Mouse (Mus musculus): ENCODE data around the gene Carf.

DNA sequence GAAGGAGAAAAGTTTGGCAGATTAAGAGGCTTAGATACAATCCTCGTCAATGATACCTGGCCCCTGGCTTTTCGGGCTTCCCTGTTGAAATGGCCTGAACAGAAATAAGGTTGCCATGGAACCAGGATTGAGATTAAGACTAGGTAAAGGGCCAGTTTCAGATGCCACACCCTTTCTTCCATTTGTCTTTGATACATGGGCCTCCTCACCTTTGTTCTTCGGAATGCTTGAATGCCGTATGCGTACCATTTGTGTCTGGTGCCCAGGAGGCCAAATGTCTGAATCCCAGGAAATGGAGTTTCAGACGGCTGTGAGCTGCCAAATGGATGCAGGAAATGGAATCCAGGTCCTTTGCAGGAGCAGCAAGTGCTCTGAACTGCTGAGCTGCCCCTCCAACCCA lies 21.6 kb upstream of the Carf start:
- no peak for TF ChIP-seq POLR2A (IDR thresholded peaks at IDR 0.05; ENCODE audit: borderline replicate concordance, extremely low read depth, insufficient read depth, insufficient read length, poor library complexity, severe bottlenecking)
- TF ChIP-seq CTCF (IDR thresholded peaks at IDR 0.05; ENCODE audit: borderline replicate concordance, extremely low read depth, insufficient read depth, insufficient read length): no peak

Data from brain, embryonic 14.5 days (tissue).